Mouse (Mus musculus): Measurements from ENCODE around the gene Olfr643.

DNA sequence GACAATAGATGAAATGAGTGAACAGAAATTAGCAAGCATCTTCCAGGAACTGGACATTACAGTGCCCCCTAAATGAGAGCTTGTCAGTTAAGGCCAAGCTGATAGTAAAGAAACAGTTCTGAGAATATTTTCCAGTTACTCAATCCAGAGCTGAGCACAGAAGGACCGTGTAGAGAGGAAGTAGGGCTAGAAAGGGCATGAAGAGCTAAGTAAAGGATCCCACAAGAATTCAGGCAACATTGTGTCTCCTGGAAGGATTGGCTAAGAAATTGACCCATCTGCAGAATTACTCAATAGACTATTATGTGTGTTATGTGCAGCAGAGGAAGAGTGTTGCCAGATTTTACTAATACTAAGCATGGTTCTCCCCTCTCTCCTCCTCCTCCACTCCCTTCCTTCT, 165.4 kb downstream of the Olfr643 start:
- no peak for TF ChIP-seq CTCF (IDR thresholded peaks at IDR 0.05)
- TF ChIP-seq EP300 (IDR thresholded peaks at IDR 0.05): no peak
